Mouse (Mus musculus): Measurements from ENCODE around the gene Sept6.
A peak's percentile ranks its signal among the peaks of the same experiment; 100 is the strongest.

The Sept6 gene

DNA sequence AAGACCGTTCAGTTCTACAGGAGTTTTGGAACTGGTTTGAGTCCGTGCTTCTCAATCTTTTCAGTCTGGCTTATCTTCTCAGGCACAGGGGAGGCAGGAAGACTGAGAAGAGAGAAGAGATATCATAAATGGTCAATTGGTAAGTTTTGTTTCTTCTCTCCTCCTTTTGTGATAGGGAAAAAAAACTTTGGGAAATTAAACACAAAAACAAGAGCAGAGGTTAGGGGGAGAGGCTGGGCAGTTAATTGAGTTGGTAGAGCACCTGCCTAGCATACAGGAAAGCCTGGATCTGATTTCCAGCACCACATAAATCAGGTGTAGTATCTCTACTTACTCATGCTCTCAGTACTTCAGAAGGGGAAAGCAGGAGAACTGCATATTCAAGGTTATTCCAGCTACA, at the start of gene Sept6:
Gene Sept6 (minus strand): TSS at position 101 of the 400 bp plus-strand sequence.
- DNase-seq (ENCODE audit: low spot score), result no peak

GRCm38 (mm10) chrX:37028378-37028777, 36.8 kb upstream of the Sept6 start:
- DNase-seq (ENCODE audit: low spot score), result no peak

DNA sequence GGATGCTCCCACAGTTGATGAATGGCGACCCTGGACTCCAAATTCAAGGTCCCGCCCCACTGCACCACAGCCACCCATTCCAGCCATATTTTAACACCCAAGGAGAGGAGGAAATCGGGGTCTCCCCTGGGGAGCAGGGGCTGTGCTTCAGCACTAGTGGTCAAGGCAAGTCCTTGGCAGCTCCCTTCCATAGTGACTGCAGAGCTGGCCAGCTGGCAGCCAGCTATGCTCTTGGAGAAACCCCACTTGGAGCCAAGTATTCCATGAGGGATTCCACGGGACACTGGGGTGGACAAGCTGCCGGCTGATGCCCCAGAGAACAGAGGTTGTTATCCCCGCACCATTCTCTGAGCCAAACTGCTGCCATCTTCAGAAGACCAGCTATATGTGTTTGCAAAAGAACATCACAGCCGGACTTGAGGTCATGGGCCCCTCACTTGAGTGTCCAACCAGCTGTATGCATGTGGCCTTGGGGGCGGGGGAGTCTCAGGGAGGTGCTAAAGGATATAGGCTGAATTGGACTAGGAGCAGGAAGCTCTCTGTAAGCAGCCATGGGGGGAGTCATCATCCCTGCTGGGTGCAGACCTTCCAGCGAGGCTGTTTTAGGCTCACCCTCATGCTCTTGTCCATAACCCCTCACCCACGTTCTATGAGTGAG, 32.2 kb upstream of the Sept6 start:
- no peak for DNase-seq (ENCODE audit: low spot score)

- DNase-seq (ENCODE audit: low spot score), result peak; percentile 71
Observed at GRCm38 (mm10) chrX:37022690-37023089, 31.1 kb upstream of the Sept6 start.

- peak; percentile 2 for DNase-seq (ENCODE audit: low spot score)
Observed at GRCm38 (mm10) chrX:37019045-37019444, 27.5 kb upstream of the Sept6 start.

- no peak for DNase-seq (ENCODE audit: low spot score)
Observed at GRCm38 (mm10) chrX:37018150-37018654, 26.6 kb upstream of the Sept6 start.

GRCm38 (mm10) chrX:37013870-37014269, 22.3 kb upstream of the Sept6 start:
- DNase-seq (ENCODE audit: low spot score), result no peak

- DNase-seq (ENCODE audit: low spot score), result no peak
Observed at GRCm38 (mm10) chrX:36991039-36991438, 555 bp downstream of the Sept6 start.

GRCm38 (mm10) chrX:36989752-36990404, 1.7 kb downstream of the Sept6 start:
- no peak for DNase-seq (ENCODE audit: low spot score)

DNA sequence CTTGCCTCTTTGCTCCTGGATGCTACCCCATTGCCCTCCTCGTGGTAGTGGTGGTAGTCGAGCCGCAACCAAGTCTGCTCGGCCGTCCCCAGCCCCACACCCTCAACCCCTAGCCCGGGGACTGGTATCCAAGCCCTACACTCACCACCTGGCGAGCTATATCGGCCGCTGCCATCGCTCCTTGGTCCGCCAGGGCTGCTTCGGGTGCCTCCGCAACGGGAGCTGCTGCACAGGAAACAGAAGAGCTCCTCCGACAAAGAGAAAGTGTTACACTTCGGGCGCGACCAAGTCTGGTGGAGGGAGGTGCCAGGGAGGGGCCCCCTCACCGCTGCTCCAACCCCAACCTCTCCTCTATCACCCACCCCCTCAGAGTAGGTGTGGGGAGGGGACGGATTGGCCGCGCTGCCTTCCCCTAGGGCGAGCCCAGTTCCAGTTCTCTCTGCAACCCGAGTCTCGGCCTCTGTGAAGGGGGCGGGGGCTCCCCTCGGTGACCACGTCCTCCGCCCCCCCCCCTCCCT, 2.3 kb downstream of the Sept6 start:
- DNase-seq (ENCODE audit: low spot score), result peak; percentile 77

GRCm38 (mm10) chrX:36988754-36989153, 2.8 kb downstream of the Sept6 start:
- DNase-seq (ENCODE audit: low spot score), result peak; percentile 39

DNA sequence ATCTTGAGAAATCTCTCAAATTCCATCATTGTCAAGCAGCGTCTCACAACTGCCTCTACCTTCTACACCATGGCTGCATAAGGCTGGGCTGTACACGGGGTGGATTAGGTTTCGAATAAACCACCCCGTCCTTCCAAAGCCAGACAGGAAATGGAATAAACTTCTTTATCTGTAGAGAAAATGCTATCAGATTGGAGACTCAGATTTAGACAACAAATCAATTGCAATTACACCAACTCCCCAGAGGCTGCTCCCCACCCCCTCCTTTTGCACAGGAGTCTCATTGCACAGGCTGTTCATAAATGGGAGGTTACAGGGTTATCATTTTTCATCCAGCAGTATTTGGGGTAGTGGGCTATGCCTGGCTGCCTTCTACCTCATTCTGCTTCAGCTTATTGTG, 3.7 kb downstream of the Sept6 start:
- no peak for DNase-seq (ENCODE audit: low spot score)

DNA sequence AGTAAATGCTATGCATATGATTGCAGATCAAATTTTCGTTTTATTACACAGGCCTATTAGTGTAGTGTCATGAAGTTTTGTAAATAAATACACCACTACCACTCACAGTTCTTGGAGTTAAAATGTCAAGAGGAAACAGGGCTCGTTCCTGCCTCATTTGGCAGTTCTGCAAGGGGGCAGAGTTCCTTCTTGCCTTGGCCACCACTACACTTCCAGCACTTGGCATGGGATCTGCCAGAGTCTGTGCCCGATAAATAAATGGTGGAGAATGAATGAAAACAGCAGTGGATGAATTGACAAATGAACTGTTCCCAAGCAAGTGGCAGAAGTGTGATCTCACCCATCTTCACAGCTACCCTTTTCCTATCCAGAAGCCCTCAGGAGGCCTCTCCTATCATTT, 6.6 kb downstream of the Sept6 start:
- DNase-seq (ENCODE audit: low spot score), result no peak

GRCm38 (mm10) chrX:36983654-36984311, 7.8 kb downstream of the Sept6 start:
- peak; percentile 24 for DNase-seq (ENCODE audit: low spot score)

DNA sequence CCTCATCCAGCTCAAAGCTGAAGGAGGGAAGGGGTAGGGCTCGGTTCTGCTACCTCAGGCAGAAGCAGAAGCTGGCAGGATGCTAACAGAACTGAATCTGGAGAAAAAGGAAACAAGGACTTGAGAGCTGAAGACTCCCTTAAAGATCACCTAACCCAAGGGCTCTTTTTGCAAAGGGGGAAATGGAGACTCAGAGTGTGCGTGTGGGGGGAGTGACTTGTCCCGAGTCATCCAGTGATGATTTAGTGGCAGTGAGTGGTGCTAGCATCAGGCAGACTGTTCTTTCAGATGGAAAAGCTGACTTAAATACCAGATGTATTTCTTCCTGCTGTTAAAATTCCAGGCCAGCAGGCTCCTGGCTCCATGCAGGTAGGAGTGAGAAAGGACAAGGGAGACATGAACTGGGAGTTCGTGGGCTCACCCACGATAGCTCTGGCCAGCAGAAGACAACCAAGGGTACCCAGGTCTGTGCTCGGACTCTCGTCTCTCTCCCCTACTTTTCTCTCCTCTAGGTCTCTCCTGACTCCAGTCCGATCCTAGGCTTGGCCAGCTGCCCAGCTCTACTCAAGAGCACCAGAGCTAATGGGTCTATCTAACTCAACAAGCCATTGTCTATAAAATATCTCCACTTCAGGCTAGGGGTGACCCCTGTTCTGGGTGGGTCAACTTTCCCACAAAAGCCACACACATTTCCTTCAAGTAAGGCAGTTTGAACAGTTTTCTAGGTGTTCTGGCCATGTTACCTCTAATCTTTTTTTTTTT, 8.5 kb downstream of the Sept6 start:
- DNase-seq (ENCODE audit: low spot score), result peak; percentile 4

- no peak for DNase-seq (ENCODE audit: low spot score)
Observed at GRCm38 (mm10) chrX:36980563-36981187, 10.9 kb downstream of the Sept6 start.

DNA sequence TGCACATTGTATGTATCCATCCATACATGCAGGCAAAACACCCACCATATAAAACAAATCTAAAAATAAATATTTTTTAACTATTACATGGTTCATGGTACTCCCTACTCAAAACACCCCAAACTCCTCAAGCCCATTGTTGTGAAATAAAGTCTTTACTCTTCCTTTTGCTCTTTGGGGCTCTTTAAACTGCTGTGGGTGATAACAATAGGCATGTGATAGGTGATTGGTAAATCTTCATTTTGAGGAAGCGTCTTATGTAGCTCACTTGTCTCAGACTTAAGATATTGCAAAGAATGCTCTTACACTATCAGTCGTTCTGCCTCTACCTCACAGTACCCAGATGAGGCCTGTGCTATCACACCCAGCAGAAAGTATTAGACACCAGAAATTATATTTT, 13.7 kb downstream of the Sept6 start:
- no peak for DNase-seq (ENCODE audit: low spot score)

GRCm38 (mm10) chrX:36976980-36977379, 14.6 kb downstream of the Sept6 start:
- no peak for DNase-seq (ENCODE audit: low spot score)

DNA sequence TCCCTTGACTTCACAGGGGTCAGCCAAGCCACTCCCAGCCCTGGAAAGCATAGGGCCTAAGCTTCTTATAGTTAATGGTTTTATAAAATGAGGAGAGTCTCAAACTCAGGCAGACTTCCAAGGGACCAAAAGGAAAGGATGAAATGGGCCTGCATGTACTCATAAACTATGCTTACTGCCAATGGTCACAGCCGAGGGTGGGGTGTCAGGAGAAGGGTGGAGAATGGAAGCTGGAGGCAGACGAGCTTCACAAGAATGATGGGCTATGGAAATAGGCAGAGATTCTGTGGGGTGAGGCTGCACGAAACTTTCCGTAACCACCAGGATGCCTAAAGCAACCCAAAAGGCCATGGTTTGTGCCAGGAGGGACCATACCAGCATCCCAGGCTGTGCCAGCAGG, 15.3 kb downstream of the Sept6 start:
- no peak for DNase-seq (ENCODE audit: low spot score)

DNA sequence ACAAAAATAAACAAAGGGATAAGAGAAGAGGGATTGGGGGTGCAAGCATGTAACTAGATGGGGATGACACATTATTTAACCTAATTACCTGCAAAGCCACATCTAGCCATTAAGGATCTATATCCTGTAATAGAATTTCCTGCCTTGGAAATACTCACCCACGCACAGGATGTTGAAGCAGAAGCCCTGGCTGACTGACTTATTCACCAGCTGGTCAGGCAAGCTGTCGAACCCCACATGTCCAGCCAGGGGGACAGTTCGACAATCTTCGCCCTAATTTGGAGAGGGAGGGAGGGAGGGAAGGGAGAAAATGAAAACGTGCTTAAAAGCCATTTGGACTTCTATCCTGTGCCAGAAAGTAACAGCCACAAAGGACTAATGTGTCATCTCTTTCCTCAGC, 16.7 kb downstream of the Sept6 start:
- no peak for DNase-seq (ENCODE audit: low spot score)

DNA sequence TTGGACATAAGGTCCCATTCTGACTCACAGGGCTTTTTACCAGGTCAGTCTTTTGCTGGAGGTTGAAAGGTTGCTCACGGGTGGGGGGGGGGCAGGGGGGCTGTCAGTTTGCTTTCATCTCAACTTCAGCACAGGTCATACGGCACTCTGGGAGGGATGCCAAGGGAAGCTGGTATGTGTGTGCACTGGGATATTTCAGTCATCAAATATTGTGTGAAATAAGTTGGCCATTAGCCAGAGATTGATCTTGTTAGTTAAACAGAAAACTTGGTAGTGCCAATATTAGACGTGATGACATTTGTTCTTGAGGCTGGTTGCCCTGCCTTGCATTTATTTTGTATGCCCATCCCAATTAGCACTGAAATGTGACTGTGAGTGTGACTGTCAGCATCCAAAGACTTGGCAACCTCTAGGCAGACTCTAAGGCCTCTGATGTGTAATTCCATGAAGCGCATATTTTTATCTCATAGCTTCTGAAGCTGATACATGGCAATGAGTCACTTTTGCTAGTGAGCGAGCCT, 18.6 kb downstream of the Sept6 start:
- no peak for DNase-seq (ENCODE audit: low spot score)

Data from embryo, embryonic 10.5 days (tissue).